Mouse (Mus musculus): ENCODE data around the gene Sprtn. TPM values are rescaled to one million over a fixed set of nuclear protein-coding genes. Genes with fewer than 3 reads are reported as not detected.

Gene Sprtn
- polyA plus RNA-seq, 1 experiment from 2014 or later: 11.7 TPM

GRCm38 (mm10) chr8:124914061-124914460, 16.4 kb downstream of the Sprtn start:
- DNase-seq (no peak), ATAC-seq (ENCODE audit: low FRiP score, low TSS enrichment) (no peak)
- H3K4me1 ChIP-seq (ENCODE audit: control insufficient read depth, insufficient read depth, low read length): no peaks in the 10 kb centered on the region
- peaks cover 67% of the 10 kb centered on the region for H3K36me3 ChIP-seq (ENCODE audit: control insufficient read depth, insufficient read depth, low read length)
- no peak overlapping the region for H3K27ac ChIP-seq (replicated peaks; ENCODE audit: low read depth, low read length)
- no peaks in the 10 kb centered on the region for H3K9me3 ChIP-seq (ENCODE audit: control insufficient read depth, low read length)
- H3K4me3 ChIP-seq (replicated peaks; ENCODE audit: low read depth, low read length): no peak overlapping the region
- H3K27me3 ChIP-seq (ENCODE audit: control insufficient read depth, insufficient read depth, low read length): no peaks in the 10 kb centered on the region
- 98% methylated on average over 5 of the region's 5 CpGs for WGBS
- no peak overlapping the region for H3K4me2 ChIP-seq (ENCODE audit: low read length)
- no peak overlapping the region for H3K9ac ChIP-seq (replicated peaks; ENCODE audit: low read length)

- no peak for ATAC-seq (ENCODE audit: low FRiP score, low TSS enrichment)
- Histone ChIP-seq H3K4me3 (replicated peaks; ENCODE audit: low read depth, low read length) (no peak overlapping the region), H3K9ac (replicated peaks; ENCODE audit: low read length) (no peak overlapping the region; the same call in 1 of the 2 replicates), H3K27me3 (ENCODE audit: control insufficient read depth, insufficient read depth, low read length) (no peaks in the 10 kb centered on the region), H3K27ac (replicated peaks; ENCODE audit: low read depth, low read length) (no peak overlapping the region), H3K4me2 (ENCODE audit: low read length) (no peak overlapping the region), H3K9me3 (ENCODE audit: control insufficient read depth, low read length) (no peaks in the 10 kb centered on the region), H3K4me1 (ENCODE audit: control insufficient read depth, insufficient read depth, low read length) (no peaks in the 10 kb centered on the region), H3K36me3 (ENCODE audit: control insufficient read depth, insufficient read depth, low read length) (peaks cover 30% of the 10 kb centered on the region)
- no peak for DNase-seq
- 83% methylated on average over 18 of the region's 18 CpGs for WGBS
Observed at GRCm38 (mm10) chr8:124917741-124918484, 20.2 kb downstream of the Sprtn start.

- H3K4me3 ChIP-seq (replicated peaks; ENCODE audit: low read depth, low read length): no peak overlapping the region
- no peaks in the 10 kb centered on the region for H3K4me1 ChIP-seq (ENCODE audit: control insufficient read depth, insufficient read depth, low read length)
- H3K27ac ChIP-seq (replicated peaks; ENCODE audit: low read depth, low read length): no peak overlapping the region
- H3K36me3 ChIP-seq (ENCODE audit: control insufficient read depth, insufficient read depth, low read length): 0 out of 2 replicates have a peak, but pooled peaks cover 3% of the 10 kb centered on the region
- H3K27me3 ChIP-seq (ENCODE audit: control insufficient read depth, insufficient read depth, low read length): no peaks in the 10 kb centered on the region
- ATAC-seq (ENCODE audit: low FRiP score, low TSS enrichment): no peak
- 89% methylated on average over 18 of the region's 18 CpGs for WGBS
- H3K9me3 ChIP-seq (ENCODE audit: control insufficient read depth, low read length): no peaks in the 10 kb centered on the region
- no peak for DNase-seq
- no peak overlapping the region for H3K4me2 ChIP-seq (ENCODE audit: low read length)
- H3K9ac ChIP-seq (replicated peaks; ENCODE audit: low read length): no peak overlapping the region
Observed at GRCm38 (mm10) chr8:124921369-124922279, 23.9 kb downstream of the Sprtn start.

GRCm38 (mm10) chr8:124922490-124923089, 24.9 kb downstream of the Sprtn start:
- no peaks in the 10 kb centered on the region for H3K9me3 ChIP-seq (ENCODE audit: control insufficient read depth, low read length)
- H3K9ac ChIP-seq (replicated peaks; ENCODE audit: low read length): no peak overlapping the region
- DNase-seq: no peak
- WGBS: 85% methylated on average over 11 of the region's 11 CpGs
- no peak for ATAC-seq (ENCODE audit: low FRiP score, low TSS enrichment)
- H3K4me3 ChIP-seq (replicated peaks; ENCODE audit: low read depth, low read length): no peak overlapping the region
- H3K27me3 ChIP-seq (ENCODE audit: control insufficient read depth, insufficient read depth, low read length): no peaks in the 10 kb centered on the region
- no peak overlapping the region for H3K4me2 ChIP-seq (ENCODE audit: low read length)
- no peaks in the 10 kb centered on the region for H3K4me1 ChIP-seq (ENCODE audit: control insufficient read depth, insufficient read depth, low read length)
- no peak overlapping the region for H3K27ac ChIP-seq (replicated peaks; ENCODE audit: low read depth, low read length)
- H3K36me3 ChIP-seq (ENCODE audit: control insufficient read depth, insufficient read depth, low read length): no peaks in the 10 kb centered on the region

- no peaks in the 10 kb centered on the region for H3K9me3 ChIP-seq (ENCODE audit: control insufficient read depth, low read length)
- DNase-seq: no peak
- no peak for ATAC-seq (ENCODE audit: low FRiP score, low TSS enrichment)
Observed at GRCm38 (mm10) chr8:124923971-124924652, 26.4 kb downstream of the Sprtn start.

GRCm38 (mm10) chr8:124925544-124926266, 28.0 kb downstream of the Sprtn start:
- ATAC-seq (ENCODE audit: low FRiP score, low TSS enrichment) (no peak), DNase-seq (no peak)
- WGBS: 88% methylated on average over 14 of the region's 14 CpGs

More at GRCm38 (mm10) chr8:124923971-124924652, 26.4 kb downstream of the Sprtn start:
- Histone ChIP-seq H3K36me3 (ENCODE audit: control insufficient read depth, insufficient read depth, low read length) (no peaks in the 10 kb centered on the region), H3K27me3 (ENCODE audit: control insufficient read depth, insufficient read depth, low read length) (no peaks in the 10 kb centered on the region), H3K4me3 (replicated peaks; ENCODE audit: low read depth, low read length) (no peak overlapping the region), H3K27ac (replicated peaks; ENCODE audit: low read depth, low read length) (no peak overlapping the region), H3K9ac (replicated peaks; ENCODE audit: low read length) (no peak overlapping the region), H3K4me1 (ENCODE audit: control insufficient read depth, insufficient read depth, low read length) (no peaks in the 10 kb centered on the region), H3K4me2 (ENCODE audit: low read length) (no peak overlapping the region)
- WGBS: 82% methylated on average over 15 of the region's 15 CpGs

GRCm38 (mm10) chr8:124926351-124926771, 28.7 kb downstream of the Sprtn start:
- DNase-seq: peak; percentile 8
- Histone ChIP-seq H3K27me3 (ENCODE audit: control insufficient read depth, insufficient read depth, low read length) (no peaks in the 10 kb centered on the region), H3K36me3 (ENCODE audit: control insufficient read depth, insufficient read depth, low read length) (no peaks in the 10 kb centered on the region), H3K4me3 (replicated peaks; ENCODE audit: low read depth, low read length) (no peak overlapping the region), H3K9me3 (ENCODE audit: control insufficient read depth, low read length) (no peaks in the 10 kb centered on the region), H3K4me1 (ENCODE audit: control insufficient read depth, insufficient read depth, low read length) (no peaks in the 10 kb centered on the region), H3K9ac (replicated peaks; ENCODE audit: low read length) (no peak overlapping the region), H3K4me2 (ENCODE audit: low read length) (no peak overlapping the region), H3K27ac (replicated peaks; ENCODE audit: low read depth, low read length) (no peak overlapping the region)
- 87% methylated on average over 10 of the region's 10 CpGs for WGBS
- no peak for ATAC-seq (ENCODE audit: low FRiP score, low TSS enrichment)

More at GRCm38 (mm10) chr8:124925544-124926266, 28.0 kb downstream of the Sprtn start:
- H3K9me3 ChIP-seq (ENCODE audit: control insufficient read depth, low read length): no peaks in the 10 kb centered on the region
- no peak overlapping the region for H3K4me3 ChIP-seq (replicated peaks; ENCODE audit: low read depth, low read length)
- no peaks in the 10 kb centered on the region for H3K36me3 ChIP-seq (ENCODE audit: control insufficient read depth, insufficient read depth, low read length)
- H3K9ac ChIP-seq (replicated peaks; ENCODE audit: low read length): no peak overlapping the region
- H3K27me3 ChIP-seq (ENCODE audit: control insufficient read depth, insufficient read depth, low read length): no peaks in the 10 kb centered on the region
- no peaks in the 10 kb centered on the region for H3K4me1 ChIP-seq (ENCODE audit: control insufficient read depth, insufficient read depth, low read length)
- no peak overlapping the region for H3K27ac ChIP-seq (replicated peaks; ENCODE audit: low read depth, low read length)
- H3K4me2 ChIP-seq (ENCODE audit: low read length): no peak overlapping the region

- no peak overlapping the region for H3K27ac ChIP-seq (replicated peaks; ENCODE audit: low read depth, low read length)
- no peak overlapping the region for H3K9ac ChIP-seq (replicated peaks; ENCODE audit: low read length)
- no peaks in the 10 kb centered on the region for H3K27me3 ChIP-seq (ENCODE audit: control insufficient read depth, insufficient read depth, low read length)
- H3K4me3 ChIP-seq (replicated peaks; ENCODE audit: low read depth, low read length): no peak overlapping the region
- no peaks in the 10 kb centered on the region for H3K36me3 ChIP-seq (ENCODE audit: control insufficient read depth, insufficient read depth, low read length)
- 90% methylated on average over 11 of the region's 11 CpGs for WGBS
- no peaks in the 10 kb centered on the region for H3K4me1 ChIP-seq (ENCODE audit: control insufficient read depth, insufficient read depth, low read length)
- H3K4me2 ChIP-seq (ENCODE audit: low read length): no peak overlapping the region
- ATAC-seq (ENCODE audit: low FRiP score, low TSS enrichment) (no peak), DNase-seq (no peak)
- no peaks in the 10 kb centered on the region for H3K9me3 ChIP-seq (ENCODE audit: control insufficient read depth, low read length)
Observed at GRCm38 (mm10) chr8:124929006-124929405, 31.3 kb downstream of the Sprtn start.

Data from midbrain, embryonic 14.5 days (tissue).